ENCODE assay signal across 8 mouse cellular contexts in the genomic region with DNA sequence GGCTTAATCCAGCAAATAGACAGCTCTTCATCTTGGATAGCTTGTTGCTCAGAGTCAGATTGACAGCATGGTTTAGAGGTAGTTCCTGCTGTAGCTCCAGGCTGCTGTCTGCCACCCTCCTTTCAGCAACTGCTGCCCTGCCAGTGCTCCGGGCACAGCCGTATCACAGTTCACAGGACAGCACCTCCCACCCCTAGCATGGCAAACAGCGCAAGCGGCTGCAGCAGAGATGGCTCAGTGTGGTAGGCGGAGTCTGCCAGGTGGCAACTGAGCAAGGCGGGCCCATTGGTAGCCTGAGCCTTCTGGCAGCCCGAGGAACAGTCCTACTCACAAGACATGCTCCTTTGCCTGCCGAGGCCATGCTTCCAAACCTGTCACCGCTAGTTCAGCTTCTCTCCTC. TPM values are rescaled to one million over a fixed set of nuclear protein-coding genes. Genes with fewer than 3 reads are reported as not detected.
DNase-seq lines count a peak whose midpoint lies in the region; ATAC-seq lines count a peak whose summit lies in the region.

No protein-coding gene starts in this region.

- no peaks in the 10 kb centered on the region for H3K27me3 ChIP-seq in forebrain, embryonic 15.5 days

- peak overlapping the region; percentile 32; the same call in 1 of the 2 replicates for H3K9ac ChIP-seq in forebrain, embryonic 15.5 days (replicated peaks)

- H3K4me2 ChIP-seq in forebrain, embryonic 15.5 days (replicated peaks): peak overlapping the region; percentile 50

- H3K36me3 ChIP-seq in forebrain, embryonic 15.5 days: no peaks in the 10 kb centered on the region

- ATAC-seq in forebrain, embryonic 15.5 days (replicated peaks): peak; percentile 73
- ATAC-seq in megakaryocyte-erythroid progenitor cell, adult 5-6 weeks (replicated peaks; ENCODE audit: low FRiP score, low TSS enrichment, poor library complexity, severe bottlenecking): peak; percentile 100

- no peak overlapping the region for H3K27ac ChIP-seq in forebrain, embryonic 15.5 days (replicated peaks)

- 6% methylated on average over 9 of the region's 9 CpGs for WGBS in forebrain, embryonic 15.5 days

- peak; percentile 5 for DNase-seq in right cerebral cortex, postnatal 4 days
- no peak for DNase-seq in right cerebral cortex, postnatal 10 days (ENCODE audit: low spot score in 2 of 2)
- DNase-seq in cerebellum, adult 11-12 months: peak; percentile 16
- peak; percentile 19 to 48 for DNase-seq in kidney, adult 8-10 months
- peak; percentile 45 for DNase-seq in testis, postnatal 10 days (ENCODE audit: low spot score)
- no peak for DNase-seq in spleen, postnatal 36 days (ENCODE audit: low spot score in 2 of 2)

- H3K4me3 ChIP-seq in forebrain, embryonic 15.5 days: peak overlapping the region; percentile 29

- no peaks in the 10 kb centered on the region for H3K9me3 ChIP-seq in forebrain, embryonic 15.5 days

- H3K4me1 ChIP-seq in forebrain, embryonic 15.5 days: peaks cover 9% of the 10 kb centered on the region

RNA-seq across cellular contexts. Expression of gene Got2, which starts 27.8 kb away (rescaled TPM):
- polyA plus RNA-seq in forebrain, embryonic 15.5 days (2015; fragmentation: Nextera tagmentation; extraction: Ambion mirVana): 156 and 160 TPM in 2 replicates
- 209 and 215 TPM in 2 replicates for total RNA-seq in megakaryocyte-erythroid progenitor cell, adult 5-6 weeks (2014; fragmentation: Nextera tagmentation)
- total RNA-seq in megakaryocyte-erythroid progenitor cell, adult 5-6 weeks (2017): 106 and 141 TPM in 2 replicates

Comparison
In these comparisons a context has a peak if more than half of its experiments do, and no peak if none do; other contexts are left out.
1. DNase-seq: peak in right cerebral cortex, postnatal 4 days (single experiment), cerebellum, adult 11-12 months (single experiment), kidney, adult 8-10 months (2 of 2) and testis, postnatal 10 days (single experiment); none in right cerebral cortex, postnatal 10 days (0 of 2) and spleen, postnatal 36 days (0 of 2).